Mouse (Mus musculus) neural tube, embryonic 11.5 days (tissue): ENCODE data around the gene Chtop. TPM values are rescaled to one million over a fixed set of nuclear protein-coding genes. Genes with fewer than 3 reads are reported as not detected.
A peak's percentile ranks its signal among the peaks of the same experiment; 100 is the strongest.

Experiments used
- ATAC-seq: fragments of 200-750 bp; cut with Nextera tagmentation; 2 replicates; pipeline ENCODE4 v1.8.0; 2017; ENCODE audit warnings: moderate number of reproducible peaks, mild to moderate bottlenecking, moderate TSS enrichment, moderate library complexity; ENCODE audit not compliant: insufficient read depth, low FRiP score, low TSS enrichment
- DNase-seq: peaks from one replicate; pipeline ENCODE4 v3.0.0-alpha.2; 2015; ENCODE audit warnings: low spot score
- H3K27ac ChIP-seq: fragments of 300-500 bp; sonication (generic); 2 replicates; pipeline ENCODE4 v1.5.1; 2014; ENCODE audit warnings: low read depth, mild to moderate bottlenecking, low read length
- H3K27me3 ChIP-seq: fragments of 300-500 bp; sonication (generic); 2 replicates; pipeline ENCODE4 v1.6.1; 2014; ENCODE audit warnings: mild to moderate bottlenecking, low read length, mixed read lengths; ENCODE audit not compliant: control insufficient read depth, insufficient read depth
- H3K36me3 ChIP-seq: fragments of 300-500 bp; sonication (generic); 2 replicates; pipeline ENCODE4 v1.6.1; 2014; ENCODE audit warnings: mild to moderate bottlenecking, low read length, moderate library complexity, mixed read lengths; ENCODE audit not compliant: control insufficient read depth, insufficient read depth
- H3K4me1 ChIP-seq: fragments of 300-500 bp; sonication (generic); 2 replicates; pipeline ENCODE4 v1.6.1; 2014; ENCODE audit warnings: low read length, mixed read lengths; ENCODE audit not compliant: control insufficient read depth, insufficient read depth
- H3K4me2 ChIP-seq: fragments of 300-500 bp; sonication (generic); 2 replicates; pipeline ENCODE4 v1.6.1; 2014; ENCODE audit warnings: low read depth, mild to moderate bottlenecking, moderate library complexity
- H3K4me3 ChIP-seq: fragments of 300-500 bp; sonication (generic); 2 replicates; pipeline ENCODE4 v1.5.1; 2014; ENCODE audit warnings: low read depth, low read length
- H3K9ac ChIP-seq: fragments of 300-500 bp; sonication (generic); 2 replicates; pipeline ENCODE4 v1.6.1; 2014; ENCODE audit warnings: mild to moderate bottlenecking, low read length
- H3K9me3 ChIP-seq: fragments of 300-500 bp; sonication (generic); 2 replicates; pipeline ENCODE4 v1.6.1; 2016; ENCODE audit warnings: low read length; ENCODE audit not compliant: control insufficient read depth
- WGBS: fragments of 180-500 bp; shearing (Covaris S2); extraction: QIAGEN DNeasy Blood & Tissue Kit; methylation state at CpG from one replicate; pipeline ENCODE4 v1.1.7; 2014; 5-methylcytosine and 5-hydroxymethylcytosine counted together
- polyA plus RNA-seq: library from polyadenylated mRNA; unstranded; fragments of >200 nt; fragmentation: Nextera tagmentation; extraction: Ambion mirVana; gene quantifications from 2 replicates; pipeline ENCODE4 v1.2.1, GENCODE M21; 2014

Gene Chtop
- polyA plus RNA-seq, result 133 and 134 TPM in 2 replicates

GRCm38 (mm10) chr3:90508950-90509746 is at the start of gene Chtop:
Chtop (minus strand) TSS chr3:90509498.
- Histone ChIP-seq H3K36me3 (peaks cover 4% of the 10 kb centered on the region), H3K4me2 (peak within 1 kb of the TSS; percentile 77), H3K27me3 (no peaks in the 10 kb centered on the region), H3K9me3 (no peaks in the 10 kb centered on the region), H3K4me3 (peak within 1 kb of the TSS; percentile 96), H3K9ac (peak within 1 kb of the TSS; percentile 99), H3K27ac (peak within 1 kb of the TSS; percentile 88), H3K4me1 (peaks cover 6% of the 10 kb centered on the region)
- WGBS, result under 1% methylated on average over 63 of the region's 66 CpGs
- DNase-seq, result peak; percentile 99
- peak; percentile 91 for ATAC-seq

- H3K4me1 ChIP-seq, result no peaks in the 10 kb centered on the region
- H3K27ac ChIP-seq, result no peak overlapping the region
- WGBS, result 58% methylated on average over 5 of the region's 5 CpGs
- H3K4me2 ChIP-seq, result no peak overlapping the region
- no peak for ATAC-seq
- no peaks in the 10 kb centered on the region for H3K36me3 ChIP-seq
- DNase-seq, result peak; percentile 15
- no peaks in the 10 kb centered on the region for H3K9me3 ChIP-seq
- no peak overlapping the region for H3K9ac ChIP-seq
- H3K4me3 ChIP-seq, result no peak overlapping the region
- H3K27me3 ChIP-seq, result no peaks in the 10 kb centered on the region
These were observed 46.7 kb upstream of the Chtop start for GRCm38 (mm10) chr3:90555954-90556353.

- H3K4me1 ChIP-seq, result no peaks in the 10 kb centered on the region
- H3K36me3 ChIP-seq, result no peaks in the 10 kb centered on the region
- H3K9me3 ChIP-seq, result no peaks in the 10 kb centered on the region
- no peak overlapping the region for H3K4me2 ChIP-seq
- DNase-seq (no peak), ATAC-seq (no peak)
- no peaks in the 10 kb centered on the region for H3K27me3 ChIP-seq
- no peak overlapping the region for H3K27ac ChIP-seq
- no peak overlapping the region for H3K9ac ChIP-seq
- H3K4me3 ChIP-seq, result no peak overlapping the region
- 83% methylated on average over 2 of the region's 2 CpGs for WGBS
These were observed 42.9 kb upstream of the Chtop start for GRCm38 (mm10) chr3:90552231-90552630.

GRCm38 (mm10) chr3:90550421-90550790 is 41.1 kb upstream of the Chtop start:
- DNase-seq, result no peak
- H3K9ac ChIP-seq, result no peak overlapping the region
- no peak overlapping the region for H3K27ac ChIP-seq
- no peak overlapping the region for H3K4me3 ChIP-seq
- H3K4me2 ChIP-seq, result no peak overlapping the region
- H3K9me3 ChIP-seq, result no peaks in the 10 kb centered on the region
- no peaks in the 10 kb centered on the region for H3K4me1 ChIP-seq
- H3K36me3 ChIP-seq, result no peaks in the 10 kb centered on the region
- H3K27me3 ChIP-seq, result no peaks in the 10 kb centered on the region
- ATAC-seq, result no peak
- 92% methylated on average over 2 of the region's 2 CpGs for WGBS

- H3K9me3 ChIP-seq, result no peaks in the 10 kb centered on the region
- H3K9ac ChIP-seq, result no peak overlapping the region
- H3K4me2 ChIP-seq, result no peak overlapping the region
- ATAC-seq (no peak), DNase-seq (no peak)
- H3K27ac ChIP-seq, result no peak overlapping the region
- H3K36me3 ChIP-seq, result no peaks in the 10 kb centered on the region
- H3K27me3 ChIP-seq, result no peaks in the 10 kb centered on the region
- no peaks in the 10 kb centered on the region for H3K4me1 ChIP-seq
- WGBS, result 44% methylated on average over 5 of the region's 5 CpGs
- H3K4me3 ChIP-seq, result no peak overlapping the region
These were observed 40.5 kb upstream of the Chtop start for GRCm38 (mm10) chr3:90549676-90550420.

- H3K27me3 ChIP-seq, result no peaks in the 10 kb centered on the region
- H3K4me2 ChIP-seq, result no peak overlapping the region
- ATAC-seq (peak; percentile 58; the same call in 1 of the 2 replicates), DNase-seq (peak; percentile 31)
- H3K9ac ChIP-seq, result peak overlapping the region; percentile 23; the same call in 1 of the 2 replicates
- H3K27ac ChIP-seq, result no peak overlapping the region
- no peaks in the 10 kb centered on the region for H3K36me3 ChIP-seq
- peaks cover 3% of the 10 kb centered on the region; the same call in 1 of the 2 replicates for H3K4me1 ChIP-seq
- 47% methylated on average over 4 of the region's 4 CpGs for WGBS
- H3K9me3 ChIP-seq, result no peaks in the 10 kb centered on the region
- H3K4me3 ChIP-seq, result no peak overlapping the region
These were observed 31.6 kb upstream of the Chtop start for GRCm38 (mm10) chr3:90540904-90541303.

GRCm38 (mm10) chr3:90537905-90538296 is 28.6 kb upstream of the Chtop start:
- Histone ChIP-seq H3K9me3 (no peaks in the 10 kb centered on the region), H3K4me1 (peaks cover 3% of the 10 kb centered on the region; the same call in 1 of the 2 replicates), H3K4me3 (no peak overlapping the region), H3K27me3 (no peaks in the 10 kb centered on the region), H3K36me3 (no peaks in the 10 kb centered on the region), H3K27ac (no peak overlapping the region), H3K4me2 (no peak overlapping the region), H3K9ac (no peak overlapping the region)
- WGBS, result 82% methylated on average over 5 of the region's 5 CpGs
- ATAC-seq (no peak), DNase-seq (no peak)

GRCm38 (mm10) chr3:90537141-90537904 is 28.0 kb upstream of the Chtop start, which contains the start of gene S100a16:
S100a16 (plus strand) TSS chr3:90537254.
- no peak for DNase-seq
- Histone ChIP-seq H3K27ac (no peak within 1 kb of the TSS), H3K4me3 (no peak within 1 kb of the TSS), H3K4me2 (no peak within 1 kb of the TSS), H3K4me1 (peaks cover 3% of the 10 kb centered on the region; the same call in 1 of the 2 replicates), H3K9me3 (no peaks in the 10 kb centered on the region), H3K36me3 (no peaks in the 10 kb centered on the region), H3K9ac (no peak within 1 kb of the TSS), H3K27me3 (no peaks in the 10 kb centered on the region)
- no peak for ATAC-seq
- 41% methylated on average over 10 of the region's 10 CpGs for WGBS
